Mouse (Mus musculus) liver, embryonic 16.5 days (tissue): ENCODE results near the gene Oxsr1. TPM values are rescaled to one million over a fixed set of nuclear protein-coding genes. Genes with fewer than 3 reads are reported as not detected.
"Not testable (repeated sequence)": the region's sequence is repeated elsewhere in the genome, so short reads cannot be mapped to it uniquely, and the experiment has no call there.

Experiments
- ATAC-seq: fragments of 200-750 bp; cut with Nextera tagmentation; 2 replicates; pipeline ENCODE4 v1.8.0; 2017; ENCODE audit warnings: low read depth, mild to moderate bottlenecking, moderate number of reproducible peaks, moderate library complexity
- H3K27ac ChIP-seq: fragments of 300-500 bp; sonication (generic); 2 replicates; pipeline ENCODE4 v1.5.1; 2014; ENCODE audit warnings: mild to moderate bottlenecking, low read length
- H3K27me3 ChIP-seq: fragments of 300-500 bp; sonication (generic); 2 replicates; pipeline ENCODE4 v1.6.1; 2014; ENCODE audit warnings: low read depth, low read length, mixed read lengths; ENCODE audit not compliant: control insufficient read depth, insufficient read depth
- H3K36me3 ChIP-seq: fragments of 300-500 bp; sonication (generic); 2 replicates; pipeline ENCODE4 v1.6.1; 2014; ENCODE audit warnings: mild to moderate bottlenecking; ENCODE audit not compliant: control insufficient read depth, insufficient read depth
- H3K4me1 ChIP-seq: fragments of 300-500 bp; sonication (generic); 2 replicates; pipeline ENCODE4 v1.6.1; 2014; ENCODE audit warnings: low read depth, low read length, mixed read lengths; ENCODE audit not compliant: control insufficient read depth
- H3K4me2 ChIP-seq: fragments of 300-500 bp; sonication (generic); 2 replicates; pipeline ENCODE4 v1.6.1; 2014; ENCODE audit warnings: low read depth, low read length, mixed read lengths
- H3K4me3 ChIP-seq: fragments of 300-500 bp; sonication (generic); 2 replicates; pipeline ENCODE4 v1.5.1; 2014; ENCODE audit warnings: low read depth, mild to moderate bottlenecking, low read length
- H3K9ac ChIP-seq: fragments of 300-500 bp; sonication (generic); 2 replicates; pipeline ENCODE4 v1.6.1; 2014; ENCODE audit warnings: low read depth, low read length
- H3K9me3 ChIP-seq: fragments of 300-500 bp; sonication (generic); replicated peaks from 2 replicates; pipeline ENCODE4 v1.6.1; 2016; ENCODE audit warnings: low read length; ENCODE audit not compliant: control insufficient read depth
- WGBS: fragments of 180-500 bp; shearing (Covaris S2); extraction: QIAGEN DNeasy Blood & Tissue Kit; methylation state at CpG from one replicate; pipeline ENCODE4 v1.1.7; 2014; ENCODE audit not compliant: insufficient replicate concordance; 5-methylcytosine and 5-hydroxymethylcytosine counted together
- polyA plus RNA-seq: library from polyadenylated mRNA; unstranded; fragments of >200 nt; fragmentation: Nextera tagmentation; extraction: Ambion mirVana; gene quantifications from 2 replicates; pipeline ENCODE4 v1.2.1, GENCODE M21; 2015

Oxsr1 gene
- polyA plus RNA-seq, 1 experiment from 2014 or later: 4.1 TPM

GRCm38 (mm10) chr9:119298563-119298962 is 23.7 kb downstream of the Oxsr1 start:
- no peak overlapping the region for H3K4me3 ChIP-seq
- H3K9me3 ChIP-seq: no peaks in the 10 kb centered on the region
- ATAC-seq: no peak
- no peak overlapping the region for H3K9ac ChIP-seq
- no peaks in the 10 kb centered on the region; the same call in 1 of the 2 replicates for H3K4me1 ChIP-seq
- no peaks in the 10 kb centered on the region for H3K27me3 ChIP-seq
- H3K36me3 ChIP-seq: no peaks in the 10 kb centered on the region
- no peak overlapping the region for H3K27ac ChIP-seq
- WGBS: 75% methylated on average over 3 of the region's 3 CpGs
- no peak overlapping the region for H3K4me2 ChIP-seq

- ATAC-seq: peak; percentile 48; the same call in 1 of the 2 replicates
- Histone ChIP-seq H3K4me3 (no peak overlapping the region), H3K9me3 (no peaks in the 10 kb centered on the region), H3K36me3 (no peaks in the 10 kb centered on the region), H3K9ac (no peak overlapping the region), H3K4me1 (no peaks in the 10 kb centered on the region; the same call in 1 of the 2 replicates), H3K4me2 (no peak overlapping the region), H3K27me3 (no peaks in the 10 kb centered on the region), H3K27ac (no peak overlapping the region)
- 66% methylated on average over 6 of the region's 6 CpGs for WGBS
Measured at GRCm38 (mm10) chr9:119297696-119298095, 24.5 kb downstream of the Oxsr1 start.

- Histone ChIP-seq H3K4me2 (no peak overlapping the region), H3K9me3 (no peaks in the 10 kb centered on the region), H3K4me1 (no peaks in the 10 kb centered on the region), H3K27me3 (no peaks in the 10 kb centered on the region), H3K36me3 (peaks cover 5% of the 10 kb centered on the region), H3K9ac (no peak overlapping the region), H3K27ac (no peak overlapping the region), H3K4me3 (no peak overlapping the region)
- WGBS: 52% methylated on average over 3 of the region's 3 CpGs
- no peak for ATAC-seq
Measured at GRCm38 (mm10) chr9:119290791-119291190, 31.4 kb downstream of the Oxsr1 start.

- H3K36me3 ChIP-seq: no peaks in the 10 kb centered on the region; the same call in 1 of the 2 replicates
- WGBS: 33% methylated on average over 5 of the region's 5 CpGs
- H3K4me1 ChIP-seq: peaks cover 5% of the 10 kb centered on the region
- H3K4me2 ChIP-seq: no peak overlapping the region
- no peak overlapping the region for H3K27ac ChIP-seq
- H3K9me3 ChIP-seq: no peaks in the 10 kb centered on the region
- ATAC-seq: peak; percentile 30
- no peaks in the 10 kb centered on the region for H3K27me3 ChIP-seq
- H3K4me3 ChIP-seq: no peak overlapping the region
- H3K9ac ChIP-seq: no peak overlapping the region
Measured at GRCm38 (mm10) chr9:119280894-119281682, 41.1 kb downstream of the Oxsr1 start.

- no peak overlapping the region for H3K4me3 ChIP-seq
- H3K9me3 ChIP-seq: no peaks in the 10 kb centered on the region
- WGBS: 83% methylated on average over 5 of the region's 5 CpGs
- H3K27ac ChIP-seq: no peak overlapping the region
- no peak overlapping the region for H3K4me2 ChIP-seq
- no peaks in the 10 kb centered on the region; the same call in 1 of the 2 replicates for H3K36me3 ChIP-seq
- peaks cover 5% of the 10 kb centered on the region for H3K4me1 ChIP-seq
- no peak overlapping the region for H3K9ac ChIP-seq
- no peak for ATAC-seq
- H3K27me3 ChIP-seq: no peaks in the 10 kb centered on the region
Measured at GRCm38 (mm10) chr9:119278031-119278430, 44.2 kb downstream of the Oxsr1 start.

- 81% methylated on average over 7 of the region's 7 CpGs for WGBS
- no peak for ATAC-seq
Measured at GRCm38 (mm10) chr9:119276321-119276720, 45.9 kb downstream of the Oxsr1 start.

GRCm38 (mm10) chr9:119274814-119275213 is 47.4 kb downstream of the Oxsr1 start:
- 88% methylated on average over 5 of the region's 5 CpGs for WGBS
- not testable (repeated sequence) for H3K4me3 ChIP-seq, H3K4me1 ChIP-seq, H3K4me2 ChIP-seq, ATAC-seq, H3K9ac ChIP-seq, H3K36me3 ChIP-seq, H3K27me3 ChIP-seq, H3K9me3 ChIP-seq, H3K27ac ChIP-seq

More at GRCm38 (mm10) chr9:119276321-119276720, 45.9 kb downstream of the Oxsr1 start:
- Histone ChIP-seq H3K4me2 (no peak overlapping the region), H3K4me1 (peaks cover under 1% of the 10 kb centered on the region; the same call in 1 of the 2 replicates), H3K36me3 (no peaks in the 10 kb centered on the region; the same call in 1 of the 2 replicates), H3K27ac (no peak overlapping the region), H3K9ac (no peak overlapping the region), H3K27me3 (no peaks in the 10 kb centered on the region), H3K9me3 (no peaks in the 10 kb centered on the region), H3K4me3 (no peak overlapping the region)

- H3K4me2 ChIP-seq: no peak overlapping the region
- WGBS: 88% methylated on average over 4 of the region's 4 CpGs
- H3K36me3 ChIP-seq: no peaks in the 10 kb centered on the region
- H3K9me3 ChIP-seq: no peaks in the 10 kb centered on the region
- no peak overlapping the region for H3K4me3 ChIP-seq
- H3K4me1 ChIP-seq: no peaks in the 10 kb centered on the region
- ATAC-seq: no peak
- H3K9ac ChIP-seq: no peak overlapping the region
- H3K27me3 ChIP-seq: no peaks in the 10 kb centered on the region
- no peak overlapping the region for H3K27ac ChIP-seq
Measured at GRCm38 (mm10) chr9:119271496-119271895, 50.7 kb downstream of the Oxsr1 start.

GRCm38 (mm10) chr9:119268588-119269145 is 53.6 kb downstream of the Oxsr1 start:
- no peak for ATAC-seq
- no peaks in the 10 kb centered on the region for H3K4me1 ChIP-seq
- no peaks in the 10 kb centered on the region for H3K36me3 ChIP-seq
- no peaks in the 10 kb centered on the region for H3K9me3 ChIP-seq
- no peaks in the 10 kb centered on the region for H3K27me3 ChIP-seq
- H3K27ac ChIP-seq: no peak overlapping the region
- H3K9ac ChIP-seq: no peak overlapping the region
- H3K4me3 ChIP-seq: no peak overlapping the region
- WGBS: 83% methylated on average over 11 of the region's 11 CpGs
- no peak overlapping the region for H3K4me2 ChIP-seq
